Mouse (Mus musculus) liver, embryonic 13.5 days (tissue): ENCODE data around the gene Rad17. TPM values are rescaled to one million over a fixed set of nuclear protein-coding genes. Genes with fewer than 3 reads are reported as not detected.

Experiments
- ATAC-seq: fragments of 200-750 bp; cut with Nextera tagmentation; 2 replicates; pipeline ENCODE4 v1.8.0; 2017; ENCODE audit warnings: low read depth, mild to moderate bottlenecking, moderate number of reproducible peaks, moderate library complexity
- DNase-seq: peaks from one replicate; pipeline ENCODE4 v3.0.0; 2022
- H3K27ac ChIP-seq: fragments of 300-500 bp; sonication (generic); 2 replicates; pipeline ENCODE4 v1.5.1; 2015; ENCODE audit warnings: moderate library complexity, mild to moderate bottlenecking, inconsistent platforms
- H3K27me3 ChIP-seq: fragments of 300-500 bp; sonication (generic); 2 replicates; pipeline ENCODE4 v1.6.1; 2015; ENCODE audit warnings: mild to moderate bottlenecking, inconsistent platforms
- H3K36me3 ChIP-seq: fragments of 300-500 bp; sonication (generic); 2 replicates; pipeline ENCODE4 v1.6.1; 2015; ENCODE audit warnings: mild to moderate bottlenecking, inconsistent platforms
- H3K4me1 ChIP-seq: fragments of 300-500 bp; sonication (generic); replicated peaks from 2 replicates; pipeline ENCODE4 v1.6.1; 2015; ENCODE audit warnings: inconsistent platforms
- H3K4me2 ChIP-seq: fragments of 300-500 bp; sonication (generic); 2 replicates; pipeline ENCODE4 v1.6.1; 2015; ENCODE audit warnings: inconsistent platforms, mild to moderate bottlenecking, moderate library complexity
- H3K4me3 ChIP-seq: fragments of 300-500 bp; sonication (generic); replicated peaks from 2 replicates; pipeline ENCODE4 v1.5.1; 2015; ENCODE audit warnings: mild to moderate bottlenecking, inconsistent platforms
- H3K9ac ChIP-seq: fragments of 300-500 bp; sonication (generic); 2 replicates; pipeline ENCODE4 v1.6.1; 2015; ENCODE audit warnings: mild to moderate bottlenecking, inconsistent platforms
- H3K9me3 ChIP-seq: fragments of 300-500 bp; sonication (generic); replicated peaks from 2 replicates; pipeline ENCODE4 v1.6.1; 2016; ENCODE audit warnings: inconsistent platforms
- WGBS: fragments of 180-500 bp; shearing (Covaris S2); methylation state at CpG from one replicate; pipeline ENCODE4 v1.1.7; 2015; ENCODE audit not compliant: insufficient replicate concordance; 5-methylcytosine and 5-hydroxymethylcytosine counted together
- polyA plus RNA-seq: library from polyadenylated mRNA; unstranded; fragments of >200 nt; fragmentation: Nextera tagmentation; extraction: Ambion mirVana; gene quantifications from 2 replicates; pipeline ENCODE4 v1.2.1, GENCODE M21; 2015

Gene Rad17
- polyA plus RNA-seq: 15.2 and 18.6 TPM in 2 replicates

- H3K4me1 ChIP-seq: peaks cover 20% of the 10 kb centered on the region
- H3K9ac ChIP-seq: peak within 1 kb of the TSS; percentile 89
- no peaks in the 10 kb centered on the region for H3K27me3 ChIP-seq
- ATAC-seq (peak; percentile 96), DNase-seq (peak; percentile 91)
- no peaks in the 10 kb centered on the region for H3K9me3 ChIP-seq
- peak within 1 kb of the TSS; percentile 87 for H3K27ac ChIP-seq
- peak within 1 kb of the TSS; percentile 85 for H3K4me2 ChIP-seq
- H3K4me3 ChIP-seq: peak within 1 kb of the TSS; percentile 93
- WGBS: under 1% methylated on average over 71 of the region's 73 CpGs
- peaks cover 36% of the 10 kb centered on the region for H3K36me3 ChIP-seq
Observed at GRCm38 (mm10) chr13:100650550-100651438, at the start of gene Rad17, which contains the start of gene Ak6. Gene Rad17, minus strand, starts transcription at chr13:100651051. Gene Ak6, plus strand, starts transcription at chr13:100650979.

DNA sequence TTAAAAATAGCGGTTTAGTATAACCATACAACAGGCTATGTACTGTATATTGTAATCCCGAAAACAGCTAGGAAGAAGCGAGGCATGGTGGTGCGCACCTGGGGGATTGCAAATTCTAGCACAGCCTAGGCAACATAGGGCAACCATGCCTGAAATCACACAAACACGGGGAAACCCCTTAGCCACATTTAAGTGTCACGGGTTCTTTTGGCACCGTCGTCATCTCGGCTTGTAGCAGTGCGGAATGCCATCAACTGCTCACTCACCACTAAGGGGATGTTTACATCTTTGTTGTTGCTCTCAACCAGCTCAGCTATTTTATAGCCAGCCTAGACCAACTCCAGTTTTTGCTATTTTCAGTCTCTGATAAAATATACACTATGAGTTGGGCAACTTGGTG lies 48.0 kb upstream of the Rad17 start:
- WGBS: 93% methylated on average over 10 of the region's 10 CpGs
- Histone ChIP-seq H3K9me3 (no peaks in the 10 kb centered on the region), H3K9ac (no peak overlapping the region), H3K36me3 (peaks cover 74% of the 10 kb centered on the region), H3K27me3 (no peaks in the 10 kb centered on the region), H3K4me2 (no peak overlapping the region), H3K4me1 (no peaks in the 10 kb centered on the region), H3K27ac (no peak overlapping the region), H3K4me3 (no peak overlapping the region)
- ATAC-seq: no peak
- no peak for DNase-seq

DNA sequence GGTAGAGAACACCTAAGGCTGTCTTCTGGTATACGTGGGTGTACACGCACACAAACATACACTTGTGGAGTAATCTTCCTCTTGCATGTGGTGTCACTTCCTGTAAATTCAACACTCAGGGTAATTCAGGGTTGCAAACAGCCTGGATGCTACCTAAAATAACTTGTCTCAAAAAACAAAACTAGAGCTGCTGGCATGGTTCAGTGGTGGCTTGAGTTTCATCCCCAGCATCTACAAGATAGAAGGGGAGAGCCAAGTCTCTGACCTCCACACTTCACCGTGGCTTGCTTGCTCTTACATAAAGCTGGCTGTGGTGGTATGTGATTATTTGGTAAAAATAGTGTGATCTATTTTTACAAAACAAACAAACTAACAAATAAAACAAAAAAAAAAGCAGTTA lies 46.7 kb upstream of the Rad17 start:
- Histone ChIP-seq H3K9me3 (no peaks in the 10 kb centered on the region), H3K4me3 (no peak overlapping the region), H3K27me3 (no peaks in the 10 kb centered on the region), H3K36me3 (peaks cover 61% of the 10 kb centered on the region), H3K4me1 (no peaks in the 10 kb centered on the region), H3K27ac (no peak overlapping the region), H3K9ac (no peak overlapping the region), H3K4me2 (no peak overlapping the region)
- ATAC-seq: no peak
- 68% methylated on average over 3 of the region's 3 CpGs for WGBS
- no peak for DNase-seq

DNA sequence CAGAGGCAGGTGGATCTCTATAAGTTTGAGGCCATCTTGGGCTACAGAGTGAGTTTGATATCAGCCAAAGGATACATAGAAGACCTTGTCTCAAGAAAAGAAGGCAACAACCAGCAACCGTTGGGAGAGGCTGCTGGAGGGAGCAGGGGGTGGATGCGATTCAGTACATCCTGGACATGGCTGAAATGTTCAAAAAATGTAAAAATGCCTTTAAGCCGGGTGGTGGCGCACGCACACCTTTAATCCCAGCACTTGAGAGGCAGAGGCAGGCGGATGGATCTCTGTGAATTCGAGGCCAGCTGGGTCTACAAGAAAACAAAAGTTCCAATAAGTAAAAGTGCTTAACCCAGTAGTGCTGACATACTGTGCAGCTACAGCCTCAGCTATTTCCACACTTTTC lies 36.7 kb upstream of the Rad17 start:
- Histone ChIP-seq H3K4me3 (no peak overlapping the region), H3K27me3 (no peaks in the 10 kb centered on the region), H3K9me3 (no peaks in the 10 kb centered on the region), H3K4me2 (no peak overlapping the region), H3K4me1 (no peaks in the 10 kb centered on the region), H3K27ac (no peak overlapping the region), H3K9ac (no peak overlapping the region), H3K36me3 (peaks cover 7% of the 10 kb centered on the region; the same call in 1 of the 2 replicates)
- DNase-seq (peak; percentile 10), ATAC-seq (no peak)
- 57% methylated on average over 7 of the region's 7 CpGs for WGBS

DNA sequence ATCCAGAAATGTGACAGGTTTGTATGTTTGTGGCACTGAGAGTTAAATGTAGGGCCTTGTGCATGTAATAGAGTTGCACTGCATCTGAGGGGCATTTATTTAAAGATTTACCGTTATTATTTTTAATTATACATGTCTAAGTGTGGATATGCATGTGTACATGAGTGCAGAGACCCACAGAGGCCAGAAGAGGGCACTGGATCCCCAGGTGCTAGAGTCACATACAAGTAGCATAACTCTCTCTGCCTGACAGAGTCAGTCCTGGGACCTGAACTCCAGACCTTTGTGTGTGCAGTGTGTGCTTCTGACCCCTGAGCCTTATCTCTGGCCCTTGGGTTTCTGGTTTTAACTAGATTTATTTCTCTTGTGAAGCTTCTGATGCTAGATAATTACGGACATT lies 33.5 kb upstream of the Rad17 start:
- no peak for ATAC-seq
- Histone ChIP-seq H3K27me3 (no peaks in the 10 kb centered on the region), H3K9me3 (no peaks in the 10 kb centered on the region), H3K27ac (no peak overlapping the region), H3K4me1 (no peaks in the 10 kb centered on the region), H3K36me3 (no peaks in the 10 kb centered on the region), H3K4me3 (no peak overlapping the region), H3K9ac (no peak overlapping the region), H3K4me2 (no peak overlapping the region)
- peak; percentile 19 for DNase-seq
- WGBS: 66% methylated on average over 2 of the region's 2 CpGs

DNA sequence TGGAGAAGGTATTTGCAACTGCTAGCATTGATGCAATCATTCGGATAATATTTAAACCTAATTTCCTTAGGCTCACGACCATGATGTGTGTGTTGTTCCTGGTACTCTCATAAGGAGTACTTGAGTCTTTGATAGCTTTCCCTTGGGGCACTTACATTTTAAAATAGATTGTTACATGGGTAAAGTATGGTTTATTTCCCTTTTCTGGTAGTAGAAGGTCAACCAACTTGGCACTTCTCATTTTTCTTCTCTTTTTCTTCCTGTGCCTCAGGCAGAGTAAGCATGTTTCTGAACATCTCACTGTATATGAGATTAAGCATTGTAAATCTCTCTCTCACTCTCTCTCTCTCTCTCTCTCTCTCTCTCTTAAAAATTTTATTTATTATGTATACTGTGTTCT lies 32.0 kb upstream of the Rad17 start:
- no peaks in the 10 kb centered on the region for H3K4me1 ChIP-seq
- ATAC-seq (no peak), DNase-seq (no peak)
- H3K9ac ChIP-seq: no peak overlapping the region
- H3K27me3 ChIP-seq: no peaks in the 10 kb centered on the region
- H3K9me3 ChIP-seq: no peaks in the 10 kb centered on the region
- WGBS: 60% methylated on average over 2 of the region's 2 CpGs
- H3K36me3 ChIP-seq: peaks cover 4% of the 10 kb centered on the region; the same call in 1 of the 2 replicates
- H3K4me3 ChIP-seq: no peak overlapping the region
- no peak overlapping the region for H3K4me2 ChIP-seq
- no peak overlapping the region for H3K27ac ChIP-seq

GRCm38 (mm10) chr13:100681615-100682014 lies 30.8 kb upstream of the Rad17 start:
- Histone ChIP-seq H3K9ac (no peak overlapping the region), H3K27me3 (no peaks in the 10 kb centered on the region), H3K4me2 (no peak overlapping the region), H3K4me3 (no peak overlapping the region), H3K27ac (no peak overlapping the region), H3K9me3 (no peaks in the 10 kb centered on the region), H3K4me1 (no peaks in the 10 kb centered on the region), H3K36me3 (peaks cover 6% of the 10 kb centered on the region; the same call in 1 of the 2 replicates)
- ATAC-seq (no peak), DNase-seq (no peak)
- 71% methylated on average over 8 of the region's 8 CpGs for WGBS

DNA sequence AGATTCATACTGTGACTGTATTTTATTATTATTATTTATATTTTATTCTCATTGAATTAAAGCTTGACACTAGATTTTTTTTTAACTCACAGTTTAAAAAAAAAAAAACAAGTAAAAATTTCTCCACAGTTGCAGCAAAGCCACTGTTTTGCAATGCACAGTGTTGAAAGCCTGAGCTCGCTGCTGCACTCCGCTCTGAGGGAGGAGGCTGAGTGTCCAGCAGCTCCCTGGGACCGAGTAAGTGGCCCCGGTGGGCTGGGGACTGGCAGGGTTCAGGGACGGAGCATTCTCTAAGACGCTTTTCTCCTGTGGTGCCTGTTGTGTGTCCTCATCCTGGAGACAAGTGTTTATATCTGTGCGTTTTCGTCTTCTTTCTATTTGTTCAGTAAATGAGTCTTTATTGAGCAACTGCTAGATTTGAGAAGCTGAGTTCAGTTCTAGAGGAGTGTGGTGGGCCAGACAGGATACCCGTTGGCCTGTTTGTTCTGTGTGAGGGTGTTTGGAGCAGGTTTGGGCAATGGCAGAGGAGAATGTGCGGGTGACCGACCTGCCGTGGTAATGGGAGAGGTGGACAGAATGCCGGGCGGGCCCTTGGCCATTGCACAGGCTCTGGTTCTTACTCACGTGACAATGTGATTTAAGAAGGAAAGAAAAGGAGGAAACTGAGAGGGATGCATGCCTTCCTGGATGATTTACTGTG lies 25.2 kb upstream of the Rad17 start:
- no peak for DNase-seq
- no peak for ATAC-seq
- 72% methylated on average over 15 of the region's 15 CpGs for WGBS
- peak overlapping the region; percentile 23; the same call in 1 of the 2 replicates for H3K27ac ChIP-seq
- peaks cover 6% of the 10 kb centered on the region; the same call in 1 of the 2 replicates for H3K36me3 ChIP-seq
- no peak overlapping the region for H3K4me2 ChIP-seq
- no peaks in the 10 kb centered on the region for H3K9me3 ChIP-seq
- H3K27me3 ChIP-seq: no peaks in the 10 kb centered on the region
- H3K4me3 ChIP-seq: no peak overlapping the region; the same call in 1 of the 2 replicates
- H3K9ac ChIP-seq: no peak overlapping the region
- H3K4me1 ChIP-seq: no peaks in the 10 kb centered on the region

- Histone ChIP-seq H3K27ac (peak overlapping the region; percentile 69), H3K4me3 (peak overlapping the region; percentile 66), H3K4me1 (peaks cover 6% of the 10 kb centered on the region; the same call in 1 of the 2 replicates), H3K36me3 (peaks cover 13% of the 10 kb centered on the region), H3K9me3 (no peaks in the 10 kb centered on the region), H3K9ac (peak overlapping the region; percentile 69), H3K4me2 (peak overlapping the region; percentile 82), H3K27me3 (peaks cover 7% of the 10 kb centered on the region; the same call in 1 of the 2 replicates)
- no peak for DNase-seq
- no peak for ATAC-seq
- WGBS: 10% methylated on average over 9 of the region's 9 CpGs
Observed at GRCm38 (mm10) chr13:100670181-100670741, 19.4 kb upstream of the Rad17 start.

DNA sequence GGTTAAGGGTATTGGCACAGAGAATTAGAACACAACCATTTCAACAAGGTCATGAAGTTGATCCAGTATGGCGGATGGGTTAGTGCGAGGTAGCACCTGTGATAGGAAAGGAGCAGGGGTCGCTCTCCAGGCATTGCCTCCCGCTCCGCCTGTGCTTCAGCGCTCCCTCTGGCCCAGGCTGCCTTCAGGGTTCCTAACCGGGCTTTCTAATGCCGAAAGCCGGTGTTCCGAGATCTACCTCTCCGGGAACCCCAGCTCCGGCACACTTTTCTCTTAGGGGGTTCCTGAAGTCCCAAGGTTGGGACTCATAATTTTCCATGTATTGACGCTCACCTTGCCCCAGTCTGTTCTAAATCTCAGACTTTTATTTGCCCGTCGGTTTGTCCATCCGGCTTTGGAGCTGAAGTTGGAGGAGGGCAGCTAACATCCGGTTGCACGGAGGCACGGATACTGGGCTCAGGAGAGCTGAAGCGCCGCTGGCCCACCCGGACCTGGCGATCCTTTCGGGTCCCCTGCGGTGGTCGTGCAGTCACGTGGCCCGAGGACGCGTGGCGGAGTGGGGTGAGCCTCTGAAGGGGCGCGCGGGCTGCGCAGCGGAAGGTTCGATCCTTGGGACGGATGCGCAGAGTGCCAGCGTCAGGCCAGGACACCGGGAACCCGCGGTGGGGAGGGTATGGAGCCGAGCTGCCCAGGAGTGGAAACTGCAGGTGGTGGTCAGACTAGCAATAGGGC lies 18.6 kb upstream of the Rad17 start, which contains the start of gene Ccdc125:
Gene Ccdc125, plus strand, starts transcription at position 427 of the 732 bp plus-strand sequence.
- Histone ChIP-seq H3K9ac (peak within 1 kb of the TSS; percentile 69), H3K4me1 (peaks cover 6% of the 10 kb centered on the region; the same call in 1 of the 2 replicates), H3K4me3 (peak within 1 kb of the TSS; percentile 66), H3K36me3 (peaks cover 13% of the 10 kb centered on the region), H3K9me3 (no peaks in the 10 kb centered on the region), H3K4me2 (peak within 1 kb of the TSS; percentile 82), H3K27ac (peak within 1 kb of the TSS; percentile 69), H3K27me3 (peaks cover 7% of the 10 kb centered on the region; the same call in 1 of the 2 replicates)
- DNase-seq (peak; percentile 7), ATAC-seq (peak; percentile 50)
- WGBS: 1% methylated on average over 44 of the region's 44 CpGs
